Mouse (Mus musculus) midbrain, embryonic 11.5 days (tissue): Measurements from ENCODE around the gene Tmem229b. TPM values are rescaled to one million over a fixed set of nuclear protein-coding genes. Genes with fewer than 3 reads are reported as not detected.

ENCODE experiments used
- polyA plus RNA-seq: library from polyadenylated mRNA; unstranded; fragments of >200 nt; fragmentation: Nextera tagmentation; extraction: Ambion mirVana; gene quantifications from 2 replicates; pipeline ENCODE4 v1.2.1, GENCODE M21; 2014

Tmem229b gene
- polyA plus RNA-seq, 1 experiment from 2014 or later, result 6.4 TPM

Other genes with a start within 250 kb of the Tmem229b start
- 106 and 122 TPM in 2 replicates for gene Atp6v1d, start 146.0 kb downstream of the Tmem229b start, polyA plus RNA-seq
- gene Eif2s1, start 145.8 kb downstream of the Tmem229b start, polyA plus RNA-seq, result 249 and 250 TPM in 2 replicates
- 2.9 and 3.9 TPM in 2 replicates for gene Plek2, start 100.7 kb downstream of the Tmem229b start, polyA plus RNA-seq
- gene Plekhh1, start 21.5 kb upstream of the Tmem229b start, polyA plus RNA-seq, result 6.4 and 6.8 TPM in 2 replicates
- 29.0 and 29.6 TPM in 2 replicates for gene Pigh, start 82.0 kb upstream of the Tmem229b start, polyA plus RNA-seq
- 4.1 and 5.5 TPM in 2 replicates for gene Arg2, start 123.2 kb upstream of the Tmem229b start, polyA plus RNA-seq
- gene Vti1b, start 165.0 kb upstream of the Tmem229b start, polyA plus RNA-seq, result 101 and 106 TPM in 2 replicates
- gene Rdh11, start 184.7 kb upstream of the Tmem229b start, polyA plus RNA-seq, result 28.9 and 31.1 TPM in 2 replicates
- gene Rdh12, start 201.3 kb upstream of the Tmem229b start, polyA plus RNA-seq, result 1.4 and 1.9 TPM in 2 replicates